Mouse (Mus musculus) spleen, postnatal 14 days (tissue): ENCODE results near the gene Tgfb1i1.

Source experiments
- DNase-seq, 2 experiments: peaks; one replicate each; pipeline ENCODE4 v3.0.0; 2021 to 2022; ENCODE audit warnings: low spot score in 2 of 2

Gene Tgfb1i1

GRCm38 (mm10) chr7:128244410-128245025, 2.1 kb upstream of the Tgfb1i1 start:
- DNase-seq: no peak

- DNase-seq: no peak
Observed at GRCm38 (mm10) chr7:128245547-128245946, 1.1 kb upstream of the Tgfb1i1 start.

GRCm38 (mm10) chr7:128247443-128247842, 831 bp downstream of the Tgfb1i1 start:
- peak; percentile 72 to 85 for DNase-seq

GRCm38 (mm10) chr7:128248081-128249042, 1.8 kb downstream of the Tgfb1i1 start:
- DNase-seq: peak in 1 of 2 experiments; percentile 5

GRCm38 (mm10) chr7:128249998-128250397, 3.4 kb downstream of the Tgfb1i1 start:
- DNase-seq: no peak

GRCm38 (mm10) chr7:128251946-128252345, 5.3 kb downstream of the Tgfb1i1 start:
- DNase-seq: peak in 1 of 2 experiments; percentile 4

GRCm38 (mm10) chr7:128252609-128253008, 6.0 kb downstream of the Tgfb1i1 start:
- no peak for DNase-seq

GRCm38 (mm10) chr7:128254978-128255377, 8.4 kb downstream of the Tgfb1i1 start:
- DNase-seq: no peak

GRCm38 (mm10) chr7:128255757-128256156, 9.1 kb downstream of the Tgfb1i1 start:
- DNase-seq: no peak

- no peak for DNase-seq
Observed at GRCm38 (mm10) chr7:128256783-128257334, 10.2 kb downstream of the Tgfb1i1 start.

GRCm38 (mm10) chr7:128265411-128265810, 18.8 kb downstream of the Tgfb1i1 start, which contains the start of gene Slc5a2:
Gene Slc5a2, plus strand, starts transcription at chr7:128265657.
- DNase-seq: no peak

GRCm38 (mm10) chr7:128266056-128266455, 19.4 kb downstream of the Tgfb1i1 start:
- no peak for DNase-seq

- DNase-seq: no peak
Observed at GRCm38 (mm10) chr7:128267391-128267790, 20.8 kb downstream of the Tgfb1i1 start.

GRCm38 (mm10) chr7:128267813-128268212, 21.2 kb downstream of the Tgfb1i1 start:
- no peak for DNase-seq

- no peak for DNase-seq
Observed at GRCm38 (mm10) chr7:128270431-128270850, 23.8 kb downstream of the Tgfb1i1 start.

GRCm38 (mm10) chr7:128271496-128271895, 24.9 kb downstream of the Tgfb1i1 start:
- DNase-seq: no peak

- DNase-seq: no peak
Observed at GRCm38 (mm10) chr7:128276051-128276450, 29.4 kb downstream of the Tgfb1i1 start.

- DNase-seq: no peak
Observed at GRCm38 (mm10) chr7:128279750-128280149, 33.1 kb downstream of the Tgfb1i1 start.

- DNase-seq: no peak
Observed at GRCm38 (mm10) chr7:128281765-128282164, 35.2 kb downstream of the Tgfb1i1 start.

- DNase-seq: no peak
Observed at GRCm38 (mm10) chr7:128282532-128283244, 36.1 kb downstream of the Tgfb1i1 start.

GRCm38 (mm10) chr7:128284047-128284446, 37.4 kb downstream of the Tgfb1i1 start:
- no peak for DNase-seq

- DNase-seq: no peak
Observed at GRCm38 (mm10) chr7:128285060-128285459, 38.4 kb downstream of the Tgfb1i1 start.
